Mouse (Mus musculus): ENCODE data around the gene Dgat2.

DNA sequence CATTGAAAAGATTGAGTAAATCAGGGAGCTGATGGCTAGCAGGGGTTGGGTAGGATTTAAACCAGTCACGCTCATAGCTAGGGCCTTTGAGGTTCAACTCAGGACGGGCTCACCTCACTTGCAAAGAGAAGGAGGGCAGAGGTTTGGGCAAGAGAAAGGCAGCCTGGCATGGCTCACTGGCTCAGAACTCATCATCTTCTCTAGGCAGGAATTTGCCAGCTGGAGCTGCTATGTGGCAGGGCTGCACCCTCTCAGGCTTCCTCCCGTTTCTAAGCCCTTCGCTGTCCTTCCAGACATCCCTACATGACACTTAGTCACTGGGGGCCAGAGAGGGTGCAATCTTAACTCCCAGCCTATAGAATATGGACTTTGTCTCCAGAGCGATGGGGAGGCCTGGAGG, 4.9 kb upstream of the Dgat2 start:
- no peak for TF ChIP-seq POLR2A (IDR thresholded peaks at IDR 0.05; ENCODE audit: insufficient read depth, low read length)
- TF ChIP-seq CTCF (IDR thresholded peaks at IDR 0.05; ENCODE audit: low read depth, low read length) = no peak

All from ES-Bruce4 (cell line).